Mouse (Mus musculus) forebrain, embryonic 14.5 days (tissue): Measurements from ENCODE around the gene Spg20. TPM values are rescaled to one million over a fixed set of nuclear protein-coding genes. Genes with fewer than 3 reads are reported as not detected.

ENCODE experiments used
- ATAC-seq: fragments of 200-750 bp; cut with Nextera tagmentation; 2 replicates; pipeline ENCODE4 v1.8.0; 2017; ENCODE audit warnings: mild to moderate bottlenecking, moderate library complexity
- DNase-seq: peaks from one replicate; pipeline ENCODE4 v3.0.0-alpha.2; 2015; ENCODE audit warnings: low spot score
- H3K27ac ChIP-seq: fragments of 300-500 bp; sonication (generic); 2 replicates; pipeline ENCODE4 v1.5.1; 2014; ENCODE audit warnings: low read depth, mild to moderate bottlenecking, control low read depth, low read length, moderate library complexity
- H3K27me3 ChIP-seq: fragments of 300-500 bp; sonication (generic); replicated peaks from 2 replicates; pipeline ENCODE4 v1.6.1; 2014; ENCODE audit warnings: low read length, control low read depth, mixed read lengths; ENCODE audit not compliant: control insufficient read depth, insufficient read depth
- H3K36me3 ChIP-seq: fragments of 300-500 bp; sonication (generic); 2 replicates; pipeline ENCODE4 v1.6.1; 2014; ENCODE audit warnings: low read length, control low read depth; ENCODE audit not compliant: control insufficient read depth, insufficient read depth
- H3K4me1 ChIP-seq: fragments of 300-500 bp; sonication (generic); 2 replicates; pipeline ENCODE4 v1.6.1; 2014; ENCODE audit warnings: antibody characterized with exemption, low read length, control low read depth; ENCODE audit not compliant: control insufficient read depth, insufficient read depth
- H3K4me2 ChIP-seq: fragments of 300-500 bp; sonication (generic); 2 replicates; pipeline ENCODE4 v1.6.1; 2014; ENCODE audit warnings: mild to moderate bottlenecking, control low read depth, low read length
- H3K4me3 ChIP-seq: fragments of 300-500 bp; sonication (generic); 2 replicates; pipeline ENCODE4 v1.5.1; 2014; ENCODE audit warnings: low read depth, low read length, control low read depth
- H3K9ac ChIP-seq: fragments of 300-500 bp; sonication (generic); 2 replicates; pipeline ENCODE4 v1.6.1; 2014; ENCODE audit warnings: mild to moderate bottlenecking, low read length, control low read depth, moderate library complexity
- H3K9me3 ChIP-seq: fragments of 300-500 bp; sonication (generic); replicated peaks from 2 replicates; pipeline ENCODE4 v1.6.1; 2016; ENCODE audit warnings: low read length, control low read depth, mixed read lengths; ENCODE audit not compliant: control insufficient read depth
- whole genome bisulfite sequencing: fragments of 180-500 bp; shearing (Covaris S2); extraction: QIAGEN DNeasy Blood & Tissue Kit; methylation state at CpG from one replicate; pipeline ENCODE4 v1.1.7; 2014; 5-methylcytosine and 5-hydroxymethylcytosine counted together
- polyA plus RNA-seq: library from polyadenylated mRNA; unstranded; fragments of >200 nt; fragmentation: Nextera tagmentation; extraction: Ambion mirVana; gene quantifications from 2 replicates; pipeline ENCODE4 v1.2.1, GENCODE M21; 2014

Gene Spg20
- polyA plus RNA-seq, 1 experiment from 2014 or later = 17.7 TPM

GRCm38 (mm10) chr3:55106051-55106450 is 5.9 kb upstream of the Spg20 start:
- Histone ChIP-seq H3K27ac (no peak overlapping the region), H3K9ac (no peak overlapping the region), H3K4me1 (no peaks in the 10 kb centered on the region), H3K27me3 (no peaks in the 10 kb centered on the region), H3K4me2 (no peak overlapping the region), H3K4me3 (no peak overlapping the region), H3K36me3 (no peaks in the 10 kb centered on the region), H3K9me3 (no peaks in the 10 kb centered on the region)
- WGBS = 89% methylated on average over 17 of the region's 17 CpGs
- DNase-seq (peak; percentile 28), ATAC-seq (no peak)

GRCm38 (mm10) chr3:55109097-55109496 is 2.8 kb upstream of the Spg20 start:
- no peak for ATAC-seq

GRCm38 (mm10) chr3:55112710-55113415 is 955 bp downstream of the Spg20 start:
- H3K27ac ChIP-seq = peak overlapping the region; percentile 68
- WGBS = 37% methylated on average over 16 of the region's 16 CpGs
- ATAC-seq = no peak

More at GRCm38 (mm10) chr3:55109097-55109496, 2.8 kb upstream of the Spg20 start:
- no peaks in the 10 kb centered on the region for H3K9me3 ChIP-seq
- peaks cover 7% of the 10 kb centered on the region for H3K4me1 ChIP-seq
- 87% methylated on average over 4 of the region's 4 CpGs for WGBS
- no peak overlapping the region for H3K4me3 ChIP-seq
- H3K9ac ChIP-seq = no peak overlapping the region
- no peak overlapping the region for H3K27ac ChIP-seq
- H3K4me2 ChIP-seq = no peak overlapping the region
- no peaks in the 10 kb centered on the region for H3K36me3 ChIP-seq
- no peak for DNase-seq
- no peaks in the 10 kb centered on the region for H3K27me3 ChIP-seq

GRCm38 (mm10) chr3:55114313-55115065 is 2.6 kb downstream of the Spg20 start:
- 79% methylated on average over 7 of the region's 7 CpGs for WGBS
- H3K4me1 ChIP-seq = peaks cover 9% of the 10 kb centered on the region
- ATAC-seq (no peak), DNase-seq (no peak)
- no peak overlapping the region for H3K9ac ChIP-seq
- no peak overlapping the region for H3K27ac ChIP-seq
- no peaks in the 10 kb centered on the region for H3K9me3 ChIP-seq
- no peak overlapping the region for H3K4me3 ChIP-seq
- H3K27me3 ChIP-seq = no peaks in the 10 kb centered on the region
- peaks cover 30% of the 10 kb centered on the region for H3K36me3 ChIP-seq
- no peak overlapping the region for H3K4me2 ChIP-seq

More at GRCm38 (mm10) chr3:55112710-55113415, 955 bp downstream of the Spg20 start:
- H3K36me3 ChIP-seq = peaks cover 14% of the 10 kb centered on the region
- no peaks in the 10 kb centered on the region for H3K9me3 ChIP-seq
- H3K9ac ChIP-seq = peak overlapping the region; percentile 96
- peak overlapping the region; percentile 92 for H3K4me3 ChIP-seq
- peak; percentile 58 for DNase-seq
- H3K4me2 ChIP-seq = peak overlapping the region; percentile 61
- H3K27me3 ChIP-seq = no peaks in the 10 kb centered on the region
- peaks cover 9% of the 10 kb centered on the region for H3K4me1 ChIP-seq

GRCm38 (mm10) chr3:55115071-55115470 is 3.2 kb downstream of the Spg20 start:
- no peak overlapping the region for H3K4me2 ChIP-seq
- H3K27me3 ChIP-seq = no peaks in the 10 kb centered on the region
- H3K36me3 ChIP-seq = peaks cover 34% of the 10 kb centered on the region
- no peak overlapping the region for H3K4me3 ChIP-seq
- DNase-seq = no peak
- no peak for ATAC-seq
- peaks cover 9% of the 10 kb centered on the region for H3K4me1 ChIP-seq
- WGBS = 66% methylated on average over 1 of the region's 1 CpGs
- no peak overlapping the region for H3K27ac ChIP-seq
- no peaks in the 10 kb centered on the region for H3K9me3 ChIP-seq
- no peak overlapping the region for H3K9ac ChIP-seq

GRCm38 (mm10) chr3:55115989-55116388 is 4.1 kb downstream of the Spg20 start:
- peaks cover 42% of the 10 kb centered on the region for H3K36me3 ChIP-seq
- H3K4me3 ChIP-seq = no peak overlapping the region
- DNase-seq = no peak
- ATAC-seq = no peak
- H3K4me1 ChIP-seq = peaks cover 9% of the 10 kb centered on the region
- no peaks in the 10 kb centered on the region for H3K27me3 ChIP-seq
- WGBS = 92% methylated on average over 8 of the region's 8 CpGs
- H3K4me2 ChIP-seq = no peak overlapping the region
- no peak overlapping the region for H3K9ac ChIP-seq
- H3K27ac ChIP-seq = no peak overlapping the region
- H3K9me3 ChIP-seq = no peaks in the 10 kb centered on the region

- ATAC-seq (no peak), DNase-seq (no peak)
- H3K4me2 ChIP-seq = no peak overlapping the region
- no peaks in the 10 kb centered on the region for H3K9me3 ChIP-seq
- H3K9ac ChIP-seq = no peak overlapping the region
- no peak overlapping the region for H3K4me3 ChIP-seq
- H3K27ac ChIP-seq = no peak overlapping the region
- H3K27me3 ChIP-seq = no peaks in the 10 kb centered on the region
- WGBS = 92% methylated on average over 6 of the region's 6 CpGs
- H3K36me3 ChIP-seq = peaks cover 71% of the 10 kb centered on the region
- H3K4me1 ChIP-seq = peaks cover 2% of the 10 kb centered on the region; the same call in 1 of the 2 replicates
Measured at GRCm38 (mm10) chr3:55119275-55119898, 7.5 kb downstream of the Spg20 start.

- Histone ChIP-seq H3K4me2 (no peak overlapping the region), H3K4me1 (no peaks in the 10 kb centered on the region), H3K27ac (no peak overlapping the region), H3K36me3 (peaks cover 90% of the 10 kb centered on the region), H3K9ac (no peak overlapping the region), H3K4me3 (no peak overlapping the region), H3K9me3 (no peaks in the 10 kb centered on the region), H3K27me3 (no peaks in the 10 kb centered on the region)
- WGBS = 87% methylated on average over 3 of the region's 3 CpGs
- ATAC-seq = no peak
- no peak for DNase-seq
Measured at GRCm38 (mm10) chr3:55122336-55122870, 10.5 kb downstream of the Spg20 start.
